In genomic region chr19:46619001-46619400, GRCm38 (mm10) we compare ENCODE assay signal across 9 mouse cellular contexts. TPM values are rescaled to one million over a fixed set of nuclear protein-coding genes. Genes with fewer than 3 reads are reported as not detected.
A peak's percentile ranks its signal among the peaks of the same experiment; 100 is the strongest.
DNase-seq lines count a peak whose midpoint lies in the region; ATAC-seq lines count a peak whose summit lies in the region.
"Had no signal": no experiment of that assay in that cellular context is flagged by ENCODE, and none has a peak within 500 bp of the region (broad histone marks: within the 10 kb centered on the region; RNA-seq: fewer than 3 reads in every experiment).

No protein-coding gene starts in this region.

- ATAC-seq in embryonic facial prominence, embryonic 12.5 days (ENCODE audit: insufficient number of reproducible peaks, insufficient read depth, low FRiP score, low TSS enrichment): no peak

- H3K36me3 ChIP-seq in embryonic facial prominence, embryonic 12.5 days: 0 out of 2 replicates have a peak, but pooled peaks cover 11% of the 10 kb centered on the region
- H3K36me3 ChIP-seq in embryonic facial prominence, embryonic 10.5 days (replicated peaks): peaks cover 40% of the 10 kb centered on the region

- H3K4me2 ChIP-seq in embryonic facial prominence, embryonic 12.5 days (replicated peaks): no peak overlapping the region

- DNase-seq in embryonic facial prominence, embryonic 10.5 days (ENCODE audit: low spot score): no peak
- DNase-seq in lung, postnatal 4 days: peak; percentile 25 to 46
- no peak for DNase-seq in lung, postnatal 36 days
- DNase-seq in cerebellum, postnatal 36 days: peak; percentile 43 to 48
- peak; percentile 68 for DNase-seq in induced T-regulatory cell, adult 2 months (ENCODE audit: low read depth)
- no peak for DNase-seq in frontal cortex, postnatal 25 days (ENCODE audit: low spot score in 2 of 2)
- no peak for DNase-seq in ovary, postnatal 10 days (ENCODE audit: low spot score)

- H3K27ac ChIP-seq in embryonic facial prominence, embryonic 12.5 days: peak overlapping the region; percentile 57; the same call in 1 of the 2 replicates
- H3K27ac ChIP-seq in embryonic facial prominence, embryonic 10.5 days (replicated peaks): no peak overlapping the region

- H3K4me3 ChIP-seq in embryonic facial prominence, embryonic 12.5 days: no peak overlapping the region
- H3K4me3 ChIP-seq in embryonic facial prominence, embryonic 10.5 days: no peak overlapping the region

- peaks cover 66% of the 10 kb centered on the region for H3K4me1 ChIP-seq in embryonic facial prominence, embryonic 12.5 days
- peaks cover 73% of the 10 kb centered on the region for H3K4me1 ChIP-seq in embryonic facial prominence, embryonic 10.5 days

- WGBS in embryonic facial prominence, embryonic 12.5 days: 65% methylated on average over 19 of the region's 19 CpGs
- WGBS in embryonic facial prominence, embryonic 10.5 days: 86% methylated on average over 19 of the region's 19 CpGs

- H3K9ac ChIP-seq in embryonic facial prominence, embryonic 12.5 days: no peak overlapping the region

- H3K27me3 ChIP-seq in embryonic facial prominence, embryonic 12.5 days: no peaks in the 10 kb centered on the region
- H3K27me3 ChIP-seq in embryonic facial prominence, embryonic 10.5 days (replicated peaks; ENCODE audit: low read depth, poor library complexity, severe bottlenecking): no peaks in the 10 kb centered on the region

- no peaks in the 10 kb centered on the region for H3K9me3 ChIP-seq in embryonic facial prominence, embryonic 12.5 days
- H3K9me3 ChIP-seq in embryonic facial prominence, embryonic 10.5 days: no peaks in the 10 kb centered on the region

RNA-seq across cellular contexts. Expression of gene Wbp1l, which starts 20.1 kb away (rescaled TPM):
- 52.5 and 54.1 TPM in 2 replicates for polyA plus RNA-seq in embryonic facial prominence, embryonic 12.5 days (2016; fragmentation: Nextera tagmentation; extraction: Ambion mirVana)
- polyA plus RNA-seq in embryonic facial prominence, embryonic 10.5 days (2016; fragmentation: Nextera tagmentation; extraction: Ambion mirVana): 50.8 and 57.3 TPM in 2 replicates

RNA-seq across cellular contexts. Expression of gene Sfxn2, which starts 45.8 kb away (rescaled TPM):
- 23.4 and 23.6 TPM in 2 replicates for polyA plus RNA-seq in embryonic facial prominence, embryonic 12.5 days (2016; fragmentation: Nextera tagmentation; extraction: Ambion mirVana)
- polyA plus RNA-seq in embryonic facial prominence, embryonic 10.5 days (2016; fragmentation: Nextera tagmentation; extraction: Ambion mirVana): 21.0 and 22.6 TPM in 2 replicates

RNA-seq across cellular contexts. Expression of gene Arl3, which starts 46.0 kb away (rescaled TPM):
- polyA plus RNA-seq in embryonic facial prominence, embryonic 12.5 days (2016; fragmentation: Nextera tagmentation; extraction: Ambion mirVana): 191 TPM in 2 replicates
- 196 and 200 TPM in 2 replicates for polyA plus RNA-seq in embryonic facial prominence, embryonic 10.5 days (2016; fragmentation: Nextera tagmentation; extraction: Ambion mirVana)

RNA-seq across cellular contexts. Expression of gene Cyp17a1, which starts 54.0 kb away (rescaled TPM):
- polyA plus RNA-seq in embryonic facial prominence, embryonic 12.5 days (2016; fragmentation: Nextera tagmentation; extraction: Ambion mirVana): 0.26 TPM in 1 of 2 replicates, not detected in the other
- polyA plus RNA-seq in embryonic facial prominence, embryonic 10.5 days (2016; fragmentation: Nextera tagmentation; extraction: Ambion mirVana): not detected in 2 replicates
- polyA plus RNA-seq: kidney, embryonic 14.5 days had no signal

Comparison
In these comparisons a context has a peak if more than half of its experiments do, and no peak if none do; other contexts are left out.
1. DNase-seq: peak in lung, postnatal 4 days (2 of 2), cerebellum, postnatal 36 days (2 of 2) and induced T-regulatory cell, adult 2 months (single experiment); none in embryonic facial prominence, embryonic 10.5 days (single experiment), lung, postnatal 36 days (single experiment), frontal cortex, postnatal 25 days (0 of 2) and ovary, postnatal 10 days (single experiment).